Mouse (Mus musculus) CD4-positive, CD25-positive, alpha-beta regulatory T cell, adult 4 months (primary cell): ENCODE data around the gene Itga3. TPM values are rescaled to one million over a fixed set of nuclear protein-coding genes. Genes with fewer than 3 reads are reported as not detected.
A peak's percentile ranks its signal among the peaks of the same experiment; 100 is the strongest.

ENCODE experiments used
- ATAC-seq: one replicate; pipeline ENCODE4 v1.8.0; 2017
- polyA plus RNA-seq, 2 experiments: library from polyadenylated mRNA; unstranded; fragments of 100-300 nt; shearing (Covaris generic); gene quantifications; one replicate each; pipeline ENCODE4 v1.2.1; 2017

The Itga3 gene
- polyA plus RNA-seq: under 1 TPM; 0.51 to 0.63 TPM

DNA sequence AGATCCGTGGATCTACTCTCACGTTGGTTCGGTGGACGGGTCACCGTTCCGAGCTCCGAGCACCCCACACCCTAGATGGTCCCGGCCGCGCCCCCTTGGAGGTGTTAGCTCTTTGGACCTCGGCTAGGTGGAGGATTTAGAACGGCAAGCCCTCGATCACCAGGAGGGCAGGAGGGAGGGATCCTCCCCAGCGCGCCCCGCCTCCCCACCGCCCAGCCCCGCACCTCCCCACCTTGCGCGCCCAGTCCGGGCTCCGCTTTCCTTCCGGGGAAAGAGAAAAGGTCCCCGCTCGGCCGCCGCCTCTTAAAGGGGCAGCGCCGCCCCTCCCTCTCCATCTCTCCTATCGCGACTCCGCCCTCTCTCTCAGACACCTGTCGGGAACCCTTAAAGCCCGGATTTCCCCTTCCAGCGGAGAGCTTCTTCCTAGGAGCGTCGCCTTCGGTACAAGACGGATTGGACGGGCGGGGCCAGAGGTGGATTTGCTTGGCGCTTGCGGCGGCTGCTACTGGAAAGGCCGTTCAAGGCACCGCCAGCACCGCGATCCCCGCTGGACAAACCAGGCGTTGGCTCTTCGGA, at the start of gene Itga3:
Itga3 (minus strand) TSS at position 266 of the 576 bp plus-strand sequence.
- ATAC-seq: peak; percentile 68

- no peak for ATAC-seq
Measured at GRCm38 (mm10) chr11:95125366-95125948, 48.9 kb upstream of the Itga3 start.

DNA sequence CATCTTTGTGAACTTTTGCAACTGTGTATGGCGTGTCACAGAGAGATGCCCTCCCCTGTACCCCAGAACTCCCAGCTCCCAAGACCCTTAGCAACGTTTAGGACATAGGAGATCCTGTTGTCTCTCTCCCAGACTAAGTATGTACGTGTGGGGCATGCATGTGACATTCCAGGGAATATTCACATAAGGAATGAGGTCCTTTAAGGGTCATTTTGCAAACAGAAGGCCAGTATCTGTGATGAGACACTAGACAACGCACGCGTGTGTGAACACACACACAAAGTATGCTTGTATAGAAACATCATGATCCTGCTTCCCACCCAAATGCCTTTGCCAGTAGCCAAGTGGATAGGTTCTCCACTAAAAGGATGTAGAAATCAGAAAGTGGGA, 45.5 kb upstream of the Itga3 start:
- ATAC-seq: no peak

GRCm38 (mm10) chr11:95121161-95122099, 44.8 kb upstream of the Itga3 start:
- no peak for ATAC-seq

GRCm38 (mm10) chr11:95120633-95121020, 44.0 kb upstream of the Itga3 start:
- ATAC-seq: no peak

DNA sequence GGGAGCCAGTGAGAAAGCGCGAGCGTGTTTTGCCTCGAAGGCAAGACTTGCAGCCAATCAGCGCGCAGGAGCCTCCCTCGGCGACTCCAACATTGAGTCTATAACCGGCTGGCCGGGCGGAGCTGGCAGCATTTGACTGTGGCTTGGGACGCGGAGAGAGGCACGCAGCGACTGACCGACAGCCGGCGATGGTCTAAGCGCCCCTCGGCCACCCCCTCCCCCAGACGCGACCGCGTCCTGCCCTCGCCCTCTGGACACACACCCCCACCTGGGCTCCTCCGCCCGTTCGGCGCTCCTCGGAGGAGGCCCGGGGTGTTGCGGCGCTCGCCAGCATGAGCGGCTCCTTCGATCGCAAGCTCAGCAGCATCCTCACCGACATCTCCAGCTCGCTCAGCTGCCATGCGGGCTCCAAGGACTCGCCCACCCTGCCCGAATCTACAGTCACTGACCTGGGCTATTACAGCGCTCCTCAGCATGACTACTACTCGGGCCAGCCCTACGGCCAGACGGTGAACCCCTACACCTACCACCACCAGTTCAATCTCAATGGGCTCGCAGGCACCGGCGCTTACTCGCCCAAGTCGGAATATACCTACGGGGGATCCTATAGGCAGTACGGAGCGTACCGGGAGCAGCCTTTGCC, 43.5 kb upstream of the Itga3 start, which contains the start of gene Dlx3:
Dlx3 (plus strand) TSS at position 130 of the 643 bp plus-strand sequence.
- ATAC-seq: no peak

- ATAC-seq: no peak
Measured at GRCm38 (mm10) chr11:95118505-95118904, 41.9 kb upstream of the Itga3 start.

DNA sequence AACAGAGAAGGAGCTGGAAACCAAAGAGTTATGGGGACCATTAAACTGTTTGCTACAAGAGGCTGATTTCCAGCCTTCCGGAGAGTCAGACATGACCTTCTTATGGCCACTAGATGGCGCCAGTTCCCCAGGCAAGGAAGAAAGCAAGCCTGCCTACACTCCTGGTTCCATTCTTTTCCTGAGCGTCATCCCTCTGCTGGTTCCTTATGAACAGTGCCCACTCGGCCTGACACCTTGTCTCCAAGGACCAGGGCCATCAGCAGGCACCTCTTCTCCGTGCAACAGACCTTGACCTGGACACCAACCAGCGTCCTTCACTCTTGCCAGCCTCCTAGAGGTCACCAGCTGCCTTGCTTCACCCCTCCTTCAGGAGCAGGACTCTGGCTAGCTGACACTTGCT, 40.4 kb upstream of the Itga3 start:
- ATAC-seq: no peak

- no peak for ATAC-seq
Measured at GRCm38 (mm10) chr11:95110081-95110480, 33.5 kb upstream of the Itga3 start.

DNA sequence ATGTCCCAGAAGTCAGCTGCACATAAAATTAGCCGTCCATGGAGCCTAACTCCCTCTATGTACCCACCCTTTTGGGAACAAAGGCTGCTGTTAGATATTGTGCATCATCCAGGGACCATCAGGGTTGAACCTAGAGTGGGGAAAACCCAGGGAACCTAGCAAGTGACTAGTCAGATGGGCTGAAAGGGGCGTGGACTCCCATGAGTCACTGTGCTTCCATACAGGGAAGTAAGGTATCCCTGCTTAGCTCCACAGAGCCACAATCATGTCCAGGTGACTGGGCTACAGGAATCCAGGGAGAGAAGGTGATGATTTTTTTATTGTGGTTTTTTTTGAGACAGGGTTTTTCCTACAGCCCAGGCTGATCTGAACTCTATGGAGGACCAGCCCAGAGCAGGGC, 32.4 kb upstream of the Itga3 start:
- ATAC-seq: no peak

DNA sequence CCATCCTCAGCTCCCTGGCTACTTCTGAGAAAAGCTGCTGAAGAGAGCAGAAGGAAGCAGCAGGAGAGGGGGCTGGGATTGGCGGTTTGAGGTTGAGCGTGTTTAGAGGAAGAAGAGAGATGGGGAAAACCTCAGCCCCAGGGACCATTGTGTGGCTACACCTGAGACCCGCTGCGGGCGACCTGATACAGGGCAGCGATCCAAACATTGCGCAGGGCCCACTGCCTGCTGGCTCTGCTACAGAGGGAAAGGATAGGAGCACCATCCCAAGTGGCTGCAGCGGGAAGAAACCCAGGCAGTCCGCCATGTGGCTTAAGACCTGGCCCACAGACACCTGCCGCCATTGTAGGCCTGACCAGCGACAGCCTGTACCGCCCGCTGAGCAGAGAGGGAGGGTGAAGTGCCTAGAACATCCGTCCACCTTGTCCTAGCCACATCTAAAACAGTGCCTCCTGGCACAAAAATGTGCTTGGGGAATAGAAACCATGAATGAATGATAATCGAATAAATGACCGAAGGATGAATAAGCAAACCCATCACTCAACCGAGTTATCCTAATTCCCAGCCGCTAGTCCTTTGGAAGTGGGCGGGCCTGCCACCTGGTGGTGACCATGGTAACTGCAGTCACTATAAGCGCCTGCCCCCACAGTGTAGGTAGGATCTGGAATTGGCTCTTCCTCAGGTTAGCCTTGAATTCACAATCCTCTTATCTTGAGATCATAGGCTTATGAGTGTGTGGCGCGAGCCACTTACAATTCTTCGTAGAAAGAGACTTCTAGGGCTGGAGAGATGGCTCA, 30.0 kb upstream of the Itga3 start:
- ATAC-seq: no peak

- ATAC-seq: no peak
Measured at GRCm38 (mm10) chr11:95105274-95105874, 28.8 kb upstream of the Itga3 start.

GRCm38 (mm10) chr11:95104266-95104665, 27.7 kb upstream of the Itga3 start:
- ATAC-seq: no peak

GRCm38 (mm10) chr11:95102161-95102904, 25.7 kb upstream of the Itga3 start:
- no peak for ATAC-seq

- ATAC-seq: no peak
Measured at GRCm38 (mm10) chr11:95101071-95101788, 24.6 kb upstream of the Itga3 start.

- no peak for ATAC-seq
Measured at GRCm38 (mm10) chr11:95100393-95100792, 23.8 kb upstream of the Itga3 start.

GRCm38 (mm10) chr11:95098346-95099095, 21.9 kb upstream of the Itga3 start:
- ATAC-seq: no peak

DNA sequence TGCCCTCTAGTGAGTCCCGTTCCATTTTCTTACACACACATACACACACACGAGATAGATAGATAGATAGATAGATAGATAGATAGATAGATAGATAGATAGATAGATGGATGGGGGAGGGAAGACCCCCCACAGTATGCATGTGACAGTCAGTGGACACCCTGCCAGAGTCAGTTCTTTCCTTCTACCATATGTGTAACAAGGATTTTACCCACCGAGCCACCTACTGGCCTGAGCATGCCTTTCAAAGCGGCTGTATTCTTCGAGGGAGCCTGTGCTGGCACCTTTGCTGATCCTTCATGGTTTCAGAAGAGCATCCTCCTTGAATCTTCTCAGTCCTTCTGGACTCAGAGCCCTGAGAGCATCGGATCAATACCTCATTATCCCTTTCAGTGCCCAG, 21.3 kb upstream of the Itga3 start:
- ATAC-seq: no peak

GRCm38 (mm10) chr11:95096608-95097373, 20.2 kb upstream of the Itga3 start:
- no peak for ATAC-seq
